Mouse (Mus musculus) right cerebral cortex, adult 18-20 months (tissue): ENCODE measurements around the gene Itga9.
"Not testable (repeated sequence)": the region's sequence is repeated elsewhere in the genome, so short reads cannot be mapped to it uniquely, and the experiment has no call there.

Source experiments
- DNase-seq: peaks from one replicate; pipeline ENCODE4 v3.0.0; 2022; ENCODE audit warnings: mixed read lengths

Itga9 gene

DNA sequence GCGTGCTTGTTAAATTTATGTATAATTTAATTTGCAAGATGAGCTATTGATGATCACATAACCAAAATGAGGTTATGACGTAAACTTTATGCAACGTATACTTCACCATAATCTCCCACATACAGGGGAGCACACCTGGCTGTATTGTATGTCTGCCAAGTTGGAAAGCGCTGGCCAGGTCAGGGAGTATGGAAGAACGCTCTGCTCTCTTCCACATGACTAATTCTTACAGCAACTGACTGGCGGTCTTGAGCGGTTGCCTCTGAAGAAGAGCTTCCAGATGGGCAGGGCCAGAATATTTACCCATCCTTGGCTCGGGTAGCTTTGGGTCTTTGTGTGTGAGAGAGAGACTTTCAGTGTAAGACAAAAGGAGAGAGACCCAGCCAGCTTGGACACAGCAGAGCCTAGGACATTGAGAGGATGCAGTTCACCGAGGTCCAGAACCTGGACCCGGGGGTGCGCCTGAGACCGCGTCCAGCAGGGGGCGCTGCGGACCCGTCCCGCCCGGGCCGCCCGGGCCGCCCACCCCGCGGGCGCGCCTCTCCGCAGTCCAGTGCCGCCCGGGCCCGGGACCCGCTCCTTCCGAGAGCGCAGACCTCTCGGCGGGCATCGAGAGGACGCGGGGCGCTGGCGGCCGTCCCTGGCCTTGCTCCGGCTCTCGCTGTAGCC, at the start of gene Itga9:
TSS of gene Itga9 (plus strand) at position 543 of the 669 bp plus-strand sequence.
- DNase-seq, result peak; percentile 42

- peak; percentile 73 for DNase-seq
These were observed 49.3 kb upstream of the Itga9 start for GRCm38 (mm10) chr9:118556951-118557780.

GRCm38 (mm10) chr9:118563356-118563755, 43.1 kb upstream of the Itga9 start:
- no peak for DNase-seq

GRCm38 (mm10) chr9:118563866-118564265, 42.6 kb upstream of the Itga9 start:
- no peak for DNase-seq

DNA sequence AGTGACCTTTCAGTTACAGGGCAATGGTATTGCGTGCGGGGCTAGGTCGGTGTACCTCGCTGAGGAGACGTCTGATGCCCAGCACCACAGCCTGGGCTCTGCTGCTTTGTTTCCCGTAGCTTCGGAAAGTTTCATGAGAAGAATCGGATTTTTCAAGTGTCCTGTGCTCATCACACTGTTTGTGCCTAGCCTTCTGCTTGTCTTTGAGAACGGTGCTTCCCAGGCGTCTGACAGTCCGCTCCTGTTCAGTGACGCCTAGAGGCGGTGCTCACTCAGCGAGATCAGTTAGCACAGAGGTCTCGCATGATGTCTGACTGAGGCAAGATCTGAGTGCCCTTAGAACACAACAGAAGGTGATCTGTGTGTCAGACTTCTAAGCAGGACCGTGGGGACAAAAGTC, 41.8 kb upstream of the Itga9 start:
- no peak for DNase-seq

DNA sequence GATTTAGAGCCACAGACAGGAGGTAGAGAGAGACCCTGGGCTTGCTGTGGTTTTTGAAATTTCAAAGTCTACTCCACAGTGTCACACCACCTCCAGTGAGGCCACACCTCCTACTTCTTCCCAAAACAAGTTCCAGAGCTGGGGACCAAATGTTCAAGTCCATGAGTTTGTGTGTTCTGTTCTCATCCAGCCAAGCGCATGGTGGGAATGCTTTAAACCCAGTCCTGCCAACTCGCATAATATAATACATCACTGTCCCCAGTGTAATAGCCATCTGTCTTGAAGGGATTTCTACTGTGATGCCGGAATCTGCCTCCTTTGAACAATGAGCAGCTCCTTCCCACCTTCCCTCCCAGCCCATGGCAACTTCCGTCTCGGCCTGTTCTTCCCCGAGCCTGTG, 37.2 kb upstream of the Itga9 start:
- peak; percentile 49 for DNase-seq

DNA sequence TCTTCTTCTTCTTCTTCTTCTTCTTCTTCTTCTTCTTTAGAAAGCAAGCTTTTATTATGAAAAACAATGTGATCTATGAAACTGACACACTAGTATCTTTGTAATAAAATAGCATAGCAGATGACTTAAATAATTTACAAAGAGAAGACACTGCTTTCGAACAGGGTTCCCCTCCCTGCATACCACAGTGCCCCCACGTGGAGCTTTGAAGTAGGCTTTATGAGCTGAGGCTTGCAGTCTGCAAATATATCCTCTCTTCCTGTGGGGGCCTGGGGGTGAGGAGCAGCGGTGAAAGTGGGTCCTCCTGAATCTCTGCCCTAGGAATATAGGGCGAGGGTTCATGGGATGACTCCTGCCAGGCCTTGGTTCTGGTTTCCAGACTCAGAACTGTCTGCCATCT, 35.6 kb upstream of the Itga9 start:
- DNase-seq, result no peak

DNA sequence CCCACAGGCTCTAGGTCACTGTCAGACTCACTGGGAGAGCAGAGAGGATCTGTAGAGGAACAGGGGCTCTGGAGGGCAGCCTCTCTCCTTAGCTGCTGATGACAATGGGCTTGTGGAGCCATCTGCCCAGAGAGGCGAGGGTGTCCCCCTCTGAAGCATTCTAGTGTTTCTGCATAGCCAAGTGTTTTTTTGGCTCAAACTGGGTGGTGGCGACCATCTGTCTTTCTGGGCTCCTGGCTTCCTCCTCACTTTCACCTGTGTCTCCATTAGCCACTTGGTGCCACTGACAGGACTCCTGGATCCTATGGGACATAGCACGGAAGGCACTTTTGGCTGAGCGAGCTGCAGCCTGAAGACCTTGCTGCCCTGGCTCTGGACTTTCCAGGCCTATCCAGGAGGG, 34.8 kb upstream of the Itga9 start:
- no peak for DNase-seq

- DNase-seq, result peak; percentile 52
These were observed 31.6 kb upstream of the Itga9 start for GRCm38 (mm10) chr9:118574911-118575310.

GRCm38 (mm10) chr9:118580371-118580770, 26.1 kb upstream of the Itga9 start:
- no peak for DNase-seq

- DNase-seq, result no peak
These were observed 23.7 kb upstream of the Itga9 start for GRCm38 (mm10) chr9:118582757-118583156.

- DNase-seq, result no peak
These were observed 21.7 kb upstream of the Itga9 start for GRCm38 (mm10) chr9:118584838-118585237.

GRCm38 (mm10) chr9:118585998-118586397, 20.5 kb upstream of the Itga9 start:
- DNase-seq, result no peak

GRCm38 (mm10) chr9:118587115-118587514, 19.4 kb upstream of the Itga9 start:
- DNase-seq, result no peak

- DNase-seq, result no peak
These were observed 17.2 kb upstream of the Itga9 start for GRCm38 (mm10) chr9:118589249-118589648.

GRCm38 (mm10) chr9:118590230-118590629, 16.3 kb upstream of the Itga9 start:
- DNase-seq, result no peak

- DNase-seq, result no peak
These were observed 14.9 kb upstream of the Itga9 start for GRCm38 (mm10) chr9:118591633-118592032.

- DNase-seq, result no peak
These were observed 13.8 kb upstream of the Itga9 start for GRCm38 (mm10) chr9:118592585-118593249.

- no peak for DNase-seq
These were observed 13.0 kb upstream of the Itga9 start for GRCm38 (mm10) chr9:118593443-118593842.

DNA sequence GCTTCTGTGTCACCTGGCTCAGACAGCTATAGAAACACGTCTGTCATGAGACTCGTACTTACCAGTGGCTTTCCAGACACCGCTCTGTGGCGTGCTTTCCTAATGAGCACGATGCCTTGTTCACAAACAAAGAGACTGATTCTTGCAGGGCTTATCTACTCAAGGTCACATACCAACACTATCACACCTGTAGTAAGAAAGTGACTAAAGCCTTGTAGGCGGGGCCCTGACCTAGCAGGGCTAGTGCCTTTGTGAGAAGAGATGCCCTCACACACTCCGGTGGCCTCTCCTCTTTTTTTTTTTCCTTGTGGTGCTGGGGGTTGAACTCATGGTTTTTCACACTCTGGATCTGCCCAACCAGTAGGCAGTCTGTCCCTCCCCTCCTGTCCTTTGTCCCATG, 9.7 kb upstream of the Itga9 start:
- no peak for DNase-seq

DNA sequence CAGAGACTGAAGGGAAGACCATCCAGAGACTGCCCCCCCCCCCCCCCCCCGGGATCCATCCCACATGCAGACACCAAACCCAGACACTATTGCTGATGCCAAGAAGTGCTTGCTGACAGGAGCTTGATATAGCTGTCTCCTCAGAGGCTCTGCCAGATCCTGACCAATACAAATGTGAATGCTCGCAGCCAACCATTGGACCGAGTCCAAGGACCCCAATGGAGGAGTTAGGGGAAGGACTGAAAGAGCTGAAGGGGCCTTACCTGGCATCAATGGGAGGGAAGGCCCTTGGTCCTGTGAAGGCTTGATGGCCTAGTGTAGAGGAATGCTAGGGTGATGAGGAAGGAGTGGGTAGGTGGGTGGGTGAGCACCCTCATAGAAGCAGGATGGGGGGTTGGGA, 6.1 kb upstream of the Itga9 start:
- DNase-seq, result not testable (repeated sequence)

DNA sequence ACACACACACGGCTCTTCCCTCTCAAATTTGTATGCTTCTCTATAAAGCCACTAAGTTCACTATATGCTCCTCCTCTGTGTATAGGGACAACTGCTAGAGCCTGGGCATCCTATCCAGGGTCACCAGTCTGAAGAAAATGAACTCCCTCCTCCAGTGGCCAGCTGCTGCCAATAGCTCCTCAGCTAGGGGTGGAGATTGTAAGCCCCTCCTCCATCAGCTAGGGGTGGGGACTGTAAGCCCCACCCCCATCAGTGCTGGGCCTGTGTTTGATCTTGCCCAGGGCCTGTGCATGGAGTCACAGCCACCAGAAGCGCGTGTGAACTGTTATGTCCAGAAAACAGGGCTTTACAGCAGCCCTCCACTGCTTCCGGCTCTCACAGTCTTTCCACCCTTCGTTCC, 3.9 kb upstream of the Itga9 start:
- DNase-seq, result no peak

- DNase-seq, result no peak
These were observed 404 bp downstream of the Itga9 start for GRCm38 (mm10) chr9:118606817-118607371.
